Mouse (Mus musculus) E14TG2a.4 (cell line): ENCODE data around the gene Slc38a4.

Experiments used
- H3K27me3 ChIP-seq: 2 replicates; pipeline ENCODE4 v1.6.1; 2014; ENCODE audit warnings: low read length, control low read depth; ENCODE audit not compliant: insufficient read depth
- H3K36me3 ChIP-seq: 2 replicates; pipeline ENCODE4 v1.6.1; 2014; ENCODE audit warnings: low read length, control low read depth; ENCODE audit not compliant: insufficient read depth
- H3K4me1 ChIP-seq: replicated peaks from 2 replicates; pipeline ENCODE4 v1.6.1; 2014; ENCODE audit warnings: low read depth, low read length, control low read depth
- H3K4me3 ChIP-seq: replicated peaks from 2 replicates; pipeline ENCODE4 v1.5.1; 2014; ENCODE audit warnings: mild to moderate bottlenecking, low read length
- H3K9me3 ChIP-seq: 2 replicates; pipeline ENCODE4 v1.6.1; 2014; ENCODE audit warnings: low read length, control low read depth
- CTCF ChIP-seq: conservative IDR thresholded peaks from 2 replicates; pipeline ENCODE4 v1.5.1; 2014; ENCODE audit warnings: low read length
- NANOG ChIP-seq: IDR thresholded peaks from 2 replicates; pipeline ENCODE4 v1.6.1; 2014; ENCODE audit warnings: borderline replicate concordance, low read length, mixed read lengths
- POU5F1 ChIP-seq: IDR thresholded peaks from 2 replicates; pipeline ENCODE4 v1.6.1; 2014; ENCODE audit warnings: low read length, borderline replicate concordance

Gene Slc38a4

GRCm38 (mm10) chr15:96974131-96974530, 81.6 kb downstream of the Slc38a4 start:
- H3K27me3 ChIP-seq = no peaks in the 10 kb centered on the region
- H3K4me1 ChIP-seq = no peaks in the 10 kb centered on the region; the same call in 1 of the 2 replicates
- TF ChIP-seq CTCF = no peak
- TF ChIP-seq NANOG = no peak
- no peak for TF ChIP-seq POU5F1

DNA sequence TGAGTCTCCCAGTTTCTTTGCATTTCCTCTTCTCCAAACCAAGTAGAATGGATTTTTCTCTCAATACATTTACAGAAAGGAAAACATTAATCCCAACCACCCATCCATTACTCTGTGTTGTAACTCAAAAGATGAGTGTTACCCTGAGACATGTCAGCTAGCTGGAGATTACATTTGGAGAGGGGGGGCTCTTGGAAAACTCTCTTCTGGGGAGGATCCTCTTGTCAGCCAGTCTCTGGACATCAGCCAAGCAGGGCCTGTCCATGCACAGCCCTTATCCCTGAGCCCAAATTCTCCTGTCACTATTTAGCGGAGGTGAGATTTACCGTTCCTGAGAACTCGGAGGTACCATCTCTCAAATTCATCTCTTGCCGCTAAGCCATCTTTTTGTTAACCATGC, 82.4 kb downstream of the Slc38a4 start:
- Histone ChIP-seq H3K4me1 (no peaks in the 10 kb centered on the region; the same call in 1 of the 2 replicates), H3K27me3 (no peaks in the 10 kb centered on the region), H3K9me3 (peaks cover 52% of the 10 kb centered on the region), H3K4me3 (no peak overlapping the region), H3K36me3 (no peaks in the 10 kb centered on the region)
- no peak for TF ChIP-seq POU5F1
- no peak for TF ChIP-seq NANOG
- TF ChIP-seq CTCF = no peak

More at GRCm38 (mm10) chr15:96974131-96974530, 81.6 kb downstream of the Slc38a4 start:
- no peak overlapping the region for H3K4me3 ChIP-seq
- H3K9me3 ChIP-seq = peaks cover 52% of the 10 kb centered on the region
- H3K36me3 ChIP-seq = no peaks in the 10 kb centered on the region

DNA sequence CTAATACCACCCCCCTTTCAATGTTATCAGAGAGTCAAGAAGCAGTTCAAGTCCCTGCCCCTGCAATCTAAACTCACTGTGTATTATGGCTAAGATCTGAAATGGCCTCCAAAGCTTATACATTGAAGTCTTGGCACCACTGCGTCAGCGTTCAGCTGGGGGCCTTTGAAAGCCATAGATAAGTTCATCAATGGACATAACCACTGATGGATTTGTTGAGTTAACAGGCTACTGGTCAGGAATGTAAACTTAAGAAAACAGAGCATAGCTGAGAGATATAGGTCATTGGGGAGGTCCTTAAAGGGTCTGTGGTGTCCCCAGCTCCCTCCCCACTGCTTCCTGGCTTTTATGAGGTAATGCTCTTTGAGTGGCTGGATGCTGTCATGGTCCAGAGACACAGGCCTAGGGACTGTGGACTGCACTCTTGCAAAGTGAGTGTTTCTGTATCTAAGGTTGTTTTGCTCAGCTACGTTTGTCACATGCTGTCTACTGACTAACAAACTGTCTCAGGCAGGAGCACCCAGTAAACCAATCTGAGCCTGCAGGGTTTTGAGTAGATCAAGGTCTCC, 83.0 kb downstream of the Slc38a4 start:
- no peak for TF ChIP-seq CTCF
- no peak for TF ChIP-seq POU5F1
- Histone ChIP-seq H3K36me3 (no peaks in the 10 kb centered on the region), H3K4me3 (no peak overlapping the region), H3K27me3 (no peaks in the 10 kb centered on the region), H3K9me3 (peaks cover 50% of the 10 kb centered on the region), H3K4me1 (no peaks in the 10 kb centered on the region; the same call in 1 of the 2 replicates)

- H3K27me3 ChIP-seq = no peaks in the 10 kb centered on the region
- no peaks in the 10 kb centered on the region; the same call in 1 of the 2 replicates for H3K4me1 ChIP-seq
- H3K36me3 ChIP-seq = no peaks in the 10 kb centered on the region
- peaks cover 41% of the 10 kb centered on the region for H3K9me3 ChIP-seq
- H3K4me3 ChIP-seq = no peak overlapping the region
- no peak for TF ChIP-seq POU5F1
- no peak for TF ChIP-seq NANOG
- TF ChIP-seq CTCF = no peak
Observed at GRCm38 (mm10) chr15:96971906-96972305, 83.8 kb downstream of the Slc38a4 start.

DNA sequence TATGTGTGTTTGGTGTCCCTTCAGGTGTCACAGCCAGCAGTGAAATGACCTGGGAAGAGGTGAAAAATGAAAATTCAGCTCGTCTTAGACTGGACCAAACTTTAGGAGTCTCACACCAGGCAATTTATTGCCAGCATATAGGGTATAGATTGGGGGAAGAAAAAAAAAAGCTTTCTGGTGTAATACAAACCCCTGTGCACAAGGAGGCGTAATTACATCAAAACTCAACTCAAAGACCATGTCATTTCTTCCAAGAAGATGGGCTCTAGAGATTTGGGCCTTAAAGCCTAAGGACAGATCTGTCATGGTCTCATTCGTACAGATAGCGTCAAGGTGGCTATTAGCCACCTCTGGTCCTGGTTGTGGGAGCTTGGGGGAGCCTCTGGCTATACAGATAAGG, 86.0 kb downstream of the Slc38a4 start:
- Histone ChIP-seq H3K27me3 (no peaks in the 10 kb centered on the region), H3K4me1 (no peaks in the 10 kb centered on the region; the same call in 1 of the 2 replicates), H3K36me3 (no peaks in the 10 kb centered on the region), H3K4me3 (no peak overlapping the region), H3K9me3 (peaks cover 21% of the 10 kb centered on the region)
- TF ChIP-seq CTCF (peak; percentile 29), NANOG (no peak)

- Histone ChIP-seq H3K4me3 (no peak overlapping the region), H3K9me3 (peaks cover 11% of the 10 kb centered on the region), H3K36me3 (no peaks in the 10 kb centered on the region), H3K4me1 (no peaks in the 10 kb centered on the region; the same call in 1 of the 2 replicates), H3K27me3 (no peaks in the 10 kb centered on the region)
- no peak for TF ChIP-seq NANOG
- no peak for TF ChIP-seq POU5F1
- no peak for TF ChIP-seq CTCF
Observed at GRCm38 (mm10) chr15:96968741-96969140, 87.0 kb downstream of the Slc38a4 start.

- no peaks in the 10 kb centered on the region for H3K4me1 ChIP-seq
- TF ChIP-seq NANOG (no peak), POU5F1 (no peak), CTCF (no peak)
- no peaks in the 10 kb centered on the region for H3K36me3 ChIP-seq
- H3K9me3 ChIP-seq = peaks cover 11% of the 10 kb centered on the region; the same call in 1 of the 2 replicates
- H3K27me3 ChIP-seq = no peaks in the 10 kb centered on the region
- H3K4me3 ChIP-seq = no peak overlapping the region
Observed at GRCm38 (mm10) chr15:96966326-96966725, 89.4 kb downstream of the Slc38a4 start.

DNA sequence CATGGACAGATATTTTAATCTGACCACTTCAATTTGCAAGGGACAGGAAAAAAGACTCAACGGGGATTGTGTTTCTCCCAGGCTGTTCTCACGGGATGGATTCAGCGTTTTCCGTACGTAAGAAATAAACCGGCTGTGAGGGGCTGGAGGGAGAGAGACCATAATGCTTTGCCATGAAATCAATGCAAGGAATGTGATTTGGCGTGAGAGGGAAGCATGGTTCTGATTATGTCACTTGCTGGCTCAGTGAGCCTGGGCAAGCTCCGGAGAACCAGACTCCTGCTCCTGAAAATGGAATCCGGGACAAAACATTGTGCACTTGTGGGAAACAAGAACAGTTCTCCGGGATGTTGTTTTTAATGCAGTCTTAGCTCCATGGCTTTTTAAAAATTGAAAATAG, 92.0 kb downstream of the Slc38a4 start:
- no peak for TF ChIP-seq POU5F1
- no peak for TF ChIP-seq CTCF
- TF ChIP-seq NANOG = no peak

DNA sequence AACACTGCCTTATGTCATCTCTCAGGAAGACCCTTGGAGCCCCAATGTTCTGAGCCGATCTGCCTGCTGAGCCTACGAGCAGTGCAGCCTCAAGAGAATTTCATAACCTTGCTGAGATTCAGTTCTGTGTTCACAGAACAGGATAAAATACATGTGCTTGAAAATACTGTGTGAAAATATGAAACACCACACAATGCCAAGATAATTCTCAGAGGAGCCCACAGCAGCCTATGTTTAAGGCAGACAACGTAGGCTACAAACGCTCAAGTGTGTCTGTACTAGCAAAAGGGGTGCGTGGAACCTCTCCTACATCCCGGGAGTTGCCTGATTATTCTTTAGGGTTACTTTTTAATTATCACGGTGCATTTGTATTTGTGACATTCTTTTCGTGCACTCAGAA, 92.4 kb downstream of the Slc38a4 start:
- Histone ChIP-seq H3K27me3 (no peaks in the 10 kb centered on the region), H3K4me3 (no peak overlapping the region), H3K36me3 (no peaks in the 10 kb centered on the region), H3K9me3 (peaks cover 11% of the 10 kb centered on the region; the same call in 1 of the 2 replicates), H3K4me1 (no peaks in the 10 kb centered on the region)
- TF ChIP-seq POU5F1 = no peak
- TF ChIP-seq NANOG = no peak
- no peak for TF ChIP-seq CTCF

More for the DNA sequence above, 92.0 kb downstream of the Slc38a4 start:
- Histone ChIP-seq H3K4me3 (no peak overlapping the region), H3K36me3 (no peaks in the 10 kb centered on the region), H3K4me1 (no peaks in the 10 kb centered on the region), H3K27me3 (no peaks in the 10 kb centered on the region), H3K9me3 (peaks cover 11% of the 10 kb centered on the region; the same call in 1 of the 2 replicates)
